Mouse (Mus musculus) thymus, postnatal 0 days (tissue): ENCODE results near the gene Skap1. TPM values are rescaled to one million over a fixed set of nuclear protein-coding genes. Genes with fewer than 3 reads are reported as not detected.
A peak's percentile ranks its signal among the peaks of the same experiment; 100 is the strongest.

Experiments
- DNase-seq: peaks from one replicate; pipeline ENCODE4 v3.0.0-alpha.2; 2015; ENCODE audit warnings: low spot score
- polyA plus RNA-seq: library from polyadenylated mRNA; unstranded; fragments of >200 nt; fragmentation: Nextera tagmentation; extraction: Ambion mirVana; gene quantifications from 2 replicates; pipeline ENCODE4 v1.2.1, GENCODE M21; 2015

Skap1 gene
- 376 and 450 TPM in 2 replicates for polyA plus RNA-seq

GRCm38 (mm10) chr11:96463986-96464715 lies at the start of gene Skap1:
Gene Skap1, plus strand, starts transcription at chr11:96464593.
- DNase-seq, result peak; percentile 88

- DNase-seq, result no peak
Measured at GRCm38 (mm10) chr11:96421074-96421473, 43.3 kb upstream of the Skap1 start.

GRCm38 (mm10) chr11:96421517-96422265 lies 42.7 kb upstream of the Skap1 start:
- DNase-seq, result no peak

- DNase-seq, result peak; percentile 17
Measured at GRCm38 (mm10) chr11:96425193-96425592, 39.2 kb upstream of the Skap1 start.

- DNase-seq, result no peak
Measured at GRCm38 (mm10) chr11:96426191-96426590, 38.2 kb upstream of the Skap1 start.

- no peak for DNase-seq
Measured at GRCm38 (mm10) chr11:96426805-96427204, 37.6 kb upstream of the Skap1 start.

- no peak for DNase-seq
Measured at GRCm38 (mm10) chr11:96429062-96429461, 35.3 kb upstream of the Skap1 start.

- no peak for DNase-seq
Measured at GRCm38 (mm10) chr11:96429891-96430290, 34.5 kb upstream of the Skap1 start.

GRCm38 (mm10) chr11:96431871-96432270 lies 32.5 kb upstream of the Skap1 start:
- DNase-seq, result no peak

GRCm38 (mm10) chr11:96434888-96435287 lies 29.5 kb upstream of the Skap1 start:
- DNase-seq, result no peak

GRCm38 (mm10) chr11:96436525-96436924 lies 27.9 kb upstream of the Skap1 start:
- DNase-seq, result no peak

- peak; percentile 87 for DNase-seq
Measured at GRCm38 (mm10) chr11:96438787-96439186, 25.6 kb upstream of the Skap1 start.

GRCm38 (mm10) chr11:96441546-96442185 lies 22.7 kb upstream of the Skap1 start:
- DNase-seq, result peak; percentile 94

GRCm38 (mm10) chr11:96442468-96442867 lies 21.9 kb upstream of the Skap1 start:
- DNase-seq, result peak; percentile 53

GRCm38 (mm10) chr11:96447931-96448330 lies 16.5 kb upstream of the Skap1 start:
- no peak for DNase-seq

- peak; percentile 73 for DNase-seq
Measured at GRCm38 (mm10) chr11:96455111-96455510, 9.3 kb upstream of the Skap1 start.

- no peak for DNase-seq
Measured at GRCm38 (mm10) chr11:96455699-96456326, 8.6 kb upstream of the Skap1 start.

- DNase-seq, result peak; percentile 67
Measured at GRCm38 (mm10) chr11:96456508-96457305, 7.7 kb upstream of the Skap1 start.

- no peak for DNase-seq
Measured at GRCm38 (mm10) chr11:96461766-96462165, 2.6 kb upstream of the Skap1 start.

- peak; percentile 49 for DNase-seq
Measured at GRCm38 (mm10) chr11:96462191-96462752, 2.1 kb upstream of the Skap1 start.

GRCm38 (mm10) chr11:96464716-96465060 lies 295 bp downstream of the Skap1 start:
- no peak for DNase-seq
